Mouse (Mus musculus) stomach, postnatal 0 days (tissue): Measurements from ENCODE around the gene Evi5. TPM values are rescaled to one million over a fixed set of nuclear protein-coding genes. Genes with fewer than 3 reads are reported as not detected.

Experiments used
- ATAC-seq: fragments of 200-750 bp; cut with Nextera tagmentation; 2 replicates; pipeline ENCODE4 v1.8.0; 2017; ENCODE audit not compliant: low FRiP score, low TSS enrichment
- DNase-seq: peaks from one replicate; pipeline ENCODE4 v3.0.0-alpha.2; 2016; ENCODE audit warnings: low spot score
- H3K27ac ChIP-seq: fragments of 300-500 bp; sonication (generic); replicated peaks from 2 replicates; pipeline ENCODE4 v1.5.1; 2014; ENCODE audit warnings: mild to moderate bottlenecking, control low read depth
- H3K27me3 ChIP-seq: fragments of 300-500 bp; sonication (generic); 2 replicates; pipeline ENCODE4 v1.6.1; 2014; ENCODE audit warnings: low read length; ENCODE audit not compliant: control insufficient read depth, insufficient read depth
- H3K36me3 ChIP-seq: fragments of 300-500 bp; sonication (generic); 2 replicates; pipeline ENCODE4 v1.6.1; 2014; ENCODE audit warnings: low read length, mixed read lengths; ENCODE audit not compliant: control insufficient read depth, insufficient read depth
- H3K4me1 ChIP-seq: fragments of 300-500 bp; sonication (generic); replicated peaks from 2 replicates; pipeline ENCODE4 v1.6.1; 2014; ENCODE audit warnings: antibody characterized with exemption; ENCODE audit not compliant: control insufficient read depth, insufficient read depth
- H3K4me2 ChIP-seq: fragments of 300-500 bp; sonication (generic); replicated peaks from 2 replicates; pipeline ENCODE4 v1.6.1; 2014; ENCODE audit warnings: low read depth, mild to moderate bottlenecking, control low read depth, moderate library complexity
- H3K4me3 ChIP-seq: fragments of 300-500 bp; sonication (generic); 2 replicates; pipeline ENCODE4 v1.5.1; 2014; ENCODE audit warnings: low read depth, low read length, control low read depth
- H3K9ac ChIP-seq: fragments of 300-500 bp; sonication (generic); 2 replicates; pipeline ENCODE4 v1.6.1; 2014; ENCODE audit warnings: mild to moderate bottlenecking, low read length, control low read depth, mixed read lengths
- H3K9me3 ChIP-seq: fragments of 300-500 bp; sonication (generic); 2 replicates; pipeline ENCODE4 v1.6.1; 2016; ENCODE audit warnings: low read length; ENCODE audit not compliant: control insufficient read depth
- CTCF ChIP-seq: IDR thresholded peaks from 2 replicates; pipeline ENCODE4 v1.5.1; 2016; ENCODE audit warnings: antibody characterized with exemption, low read depth, mild to moderate bottlenecking, moderate library complexity
- EP300 ChIP-seq: optimal IDR thresholded peaks from 2 replicates; pipeline ENCODE3; 2016; ENCODE audit warnings: antibody characterized with exemption
- WGBS: fragments of 180-500 bp; shearing (Covaris S2); extraction: QIAGEN DNeasy Blood & Tissue Kit; methylation state at CpG from one replicate; pipeline ENCODE4 v1.1.7; 2014; 5-methylcytosine and 5-hydroxymethylcytosine counted together
- polyA plus RNA-seq: library from polyadenylated mRNA; unstranded; fragments of >200 nt; fragmentation: Nextera tagmentation; extraction: Ambion mirVana; gene quantifications from 2 replicates; pipeline ENCODE4 v1.2.1, GENCODE M21; 2015

Evi5 gene
- polyA plus RNA-seq, 1 experiment from 2014 or later, result 39.5 TPM

GRCm38 (mm10) chr5:107855546-107855945, 19.4 kb downstream of the Evi5 start:
- 0 out of 2 replicates have a peak, but pooled peaks cover 2% of the 10 kb centered on the region for H3K4me1 ChIP-seq
- 70% methylated on average over 2 of the region's 2 CpGs for WGBS
- no peak for DNase-seq
- no peaks in the 10 kb centered on the region for H3K27me3 ChIP-seq
- no peak overlapping the region for H3K4me3 ChIP-seq
- H3K9ac ChIP-seq, result no peak overlapping the region
- no peak overlapping the region for H3K27ac ChIP-seq
- no peaks in the 10 kb centered on the region for H3K9me3 ChIP-seq
- no peak for ATAC-seq
- TF ChIP-seq EP300 (no peak), CTCF (no peak)
- no peaks in the 10 kb centered on the region for H3K36me3 ChIP-seq
- no peak overlapping the region for H3K4me2 ChIP-seq

- Histone ChIP-seq H3K27ac (no peak overlapping the region), H3K27me3 (no peaks in the 10 kb centered on the region), H3K9me3 (no peaks in the 10 kb centered on the region), H3K9ac (no peak overlapping the region), H3K4me3 (no peak overlapping the region), H3K36me3 (no peaks in the 10 kb centered on the region), H3K4me2 (no peak overlapping the region), H3K4me1 (0 out of 2 replicates have a peak, but pooled peaks cover 2% of the 10 kb centered on the region)
- TF ChIP-seq CTCF, result no peak
- TF ChIP-seq EP300, result no peak
- DNase-seq (no peak), ATAC-seq (no peak)
- WGBS, result 67% methylated on average over 3 of the region's 3 CpGs
Measured at GRCm38 (mm10) chr5:107854556-107854955, 20.4 kb downstream of the Evi5 start.

DNA sequence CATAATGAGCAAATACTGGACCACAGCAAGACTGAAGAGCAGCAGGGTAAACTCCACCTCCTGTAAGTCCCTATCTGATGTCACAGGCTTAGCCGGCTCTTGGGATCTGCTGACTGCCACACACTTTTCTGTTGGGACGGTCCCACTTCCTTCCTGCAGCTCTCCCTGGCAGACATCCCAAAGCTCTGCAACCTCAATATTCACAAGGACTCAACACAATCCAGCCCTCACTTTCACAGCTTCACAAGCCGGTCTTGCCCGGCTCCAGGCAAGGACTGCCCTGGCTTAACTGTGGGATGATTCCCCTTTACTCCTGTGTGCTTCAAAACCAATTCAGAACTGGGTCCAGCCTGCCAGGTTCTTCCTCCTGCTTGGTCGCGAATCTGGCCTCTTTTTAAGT, 21.1 kb downstream of the Evi5 start:
- no peak for TF ChIP-seq CTCF
- TF ChIP-seq EP300, result no peak
- ATAC-seq (peak; percentile 32; the same call in 1 of the 2 replicates), DNase-seq (peak; percentile 19)
- no peak overlapping the region for H3K27ac ChIP-seq
- no peaks in the 10 kb centered on the region for H3K36me3 ChIP-seq
- no peak overlapping the region for H3K4me2 ChIP-seq
- no peaks in the 10 kb centered on the region for H3K27me3 ChIP-seq
- no peaks in the 10 kb centered on the region for H3K9me3 ChIP-seq
- H3K4me1 ChIP-seq, result 0 out of 2 replicates have a peak, but pooled peaks cover 2% of the 10 kb centered on the region
- H3K9ac ChIP-seq, result 0 out of 2 replicates have a peak overlapping the region, but pooled peaks have one; percentile 3
- H3K4me3 ChIP-seq, result no peak overlapping the region
- 23% methylated on average over 6 of the region's 6 CpGs for WGBS

- Histone ChIP-seq H3K27ac (no peak overlapping the region), H3K4me2 (no peak overlapping the region), H3K9ac (no peak overlapping the region), H3K4me3 (no peak overlapping the region), H3K4me1 (0 out of 2 replicates have a peak, but pooled peaks cover 2% of the 10 kb centered on the region), H3K27me3 (no peaks in the 10 kb centered on the region), H3K36me3 (no peaks in the 10 kb centered on the region), H3K9me3 (no peaks in the 10 kb centered on the region)
- no peak for TF ChIP-seq EP300
- TF ChIP-seq CTCF, result no peak
- no peak for DNase-seq
- ATAC-seq, result no peak
- WGBS, result 91% methylated on average over 4 of the region's 4 CpGs
Measured at GRCm38 (mm10) chr5:107848964-107849363, 25.9 kb downstream of the Evi5 start.

DNA sequence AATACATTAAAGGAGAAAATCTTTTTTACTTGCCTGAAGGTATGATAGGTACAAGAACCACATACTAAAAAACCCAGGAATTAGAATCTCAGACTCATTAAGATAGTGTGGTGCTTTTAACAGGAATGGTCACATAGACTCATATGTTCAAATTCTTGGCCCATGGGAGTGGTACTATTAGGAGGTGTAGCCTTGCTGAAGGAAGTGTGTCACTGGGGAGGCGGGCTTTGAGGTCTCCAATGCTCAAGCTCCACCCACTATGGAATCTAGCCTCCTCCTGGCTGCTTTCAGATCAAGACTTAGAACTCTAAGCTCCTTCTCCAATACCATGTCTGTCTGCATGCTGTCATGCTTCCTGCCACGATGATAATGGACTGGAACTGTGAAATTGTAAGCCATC, 27.1 kb downstream of the Evi5 start:
- Histone ChIP-seq H3K27ac (0 out of 2 replicates have a peak overlapping the region, but pooled peaks have one; percentile 18), H3K9me3 (no peaks in the 10 kb centered on the region), H3K4me3 (no peak overlapping the region), H3K9ac (no peak overlapping the region), H3K36me3 (no peaks in the 10 kb centered on the region), H3K4me2 (no peak overlapping the region), H3K27me3 (no peaks in the 10 kb centered on the region), H3K4me1 (no peaks in the 10 kb centered on the region)
- 67% methylated on average over 2 of the region's 2 CpGs for WGBS
- ATAC-seq (no peak), DNase-seq (no peak)
- TF ChIP-seq CTCF (no peak), EP300 (no peak)

GRCm38 (mm10) chr5:107847349-107847748, 27.6 kb downstream of the Evi5 start:
- Histone ChIP-seq H3K4me3 (no peak overlapping the region), H3K36me3 (no peaks in the 10 kb centered on the region), H3K9me3 (no peaks in the 10 kb centered on the region), H3K4me2 (no peak overlapping the region), H3K9ac (no peak overlapping the region), H3K27ac (no peak overlapping the region), H3K4me1 (no peaks in the 10 kb centered on the region), H3K27me3 (no peaks in the 10 kb centered on the region)
- no peak for ATAC-seq
- no peak for DNase-seq
- 54% methylated on average over 5 of the region's 5 CpGs for WGBS
- TF ChIP-seq CTCF, result no peak
- no peak for TF ChIP-seq EP300
